Mouse (Mus musculus) heart, adult 2 months (tissue): ENCODE measurements at regions not wholly inside any gene's neighbourhood (a gene's known extent, or its start where the extent isn't known, plus 50 kb on each side); places are given as distances from the start of the nearest gene placed in this dataset.

Experiments
- DNase-seq, 2 experiments: peaks; one replicate each; pipeline ENCODE4 v3.0.0; 2021
- H3K27ac ChIP-seq: fragments of 200-600 bp; 2 replicates; pipeline ENCODE4 v1.8.1; 2022
- H3K27me3 ChIP-seq: fragments of 200-500 bp; 2 replicates; pipeline ENCODE4 v1.6.1; 2012; ENCODE audit warnings: mild to moderate bottlenecking, low read length, inconsistent platforms, mixed read lengths; ENCODE audit not compliant: control insufficient read depth, insufficient read depth
- H3K36me3 ChIP-seq: fragments of 200-500 bp; 2 replicates; pipeline ENCODE4 v1.6.1; 2012; ENCODE audit warnings: low read length, inconsistent platforms; ENCODE audit not compliant: control insufficient read depth, insufficient read depth
- H3K4me1 ChIP-seq: fragments of 200-500 bp; 2 replicates; pipeline ENCODE4 v1.6.1; 2011; ENCODE audit warnings: low read length; ENCODE audit not compliant: control insufficient read depth, insufficient read depth
- H3K4me3 ChIP-seq: fragments of 200-600 bp; 2 replicates; pipeline ENCODE4 v1.8.1; 2022
- H3K79me2 ChIP-seq: fragments of 200-500 bp; replicated peaks from 2 replicates; pipeline ENCODE4 v1.6.1; 2012; ENCODE audit warnings: mild to moderate bottlenecking, inconsistent platforms, low read length, moderate library complexity, mixed read lengths; ENCODE audit not compliant: control insufficient read depth, insufficient read depth
- H3K9ac ChIP-seq: fragments of 200-500 bp; 2 replicates; pipeline ENCODE4 v1.6.1; 2012; ENCODE audit warnings: low read depth, mild to moderate bottlenecking, control low read depth, inconsistent platforms, low read length, mixed read lengths
- CTCF ChIP-seq: fragments of 200-600 bp; IDR thresholded peaks from 2 replicates; pipeline ENCODE4 v1.8.1; 2022; ENCODE audit warnings: antibody characterized with exemption, mild to moderate bottlenecking, moderate library complexity
- EP300 ChIP-seq: fragments of 200-500 bp; IDR thresholded peaks from 2 replicates; pipeline ENCODE4 v1.6.1; 2011; ENCODE audit warnings: low read depth, low read length, control low read depth; ENCODE audit not compliant: insufficient read depth
- POLR2A ChIP-seq: fragments of 200-500 bp; IDR thresholded peaks from 2 replicates; pipeline ENCODE4 v1.6.1; 2011; ENCODE audit warnings: mild to moderate bottlenecking, low read depth, low read length, control low read depth; ENCODE audit not compliant: insufficient read depth
- WGBS: fragments of 180-500 bp; shearing (Covaris S2); methylation state at CpG from one replicate; pipeline ENCODE4 v1.1.7; 2018; 5-methylcytosine and 5-hydroxymethylcytosine counted together
- intact Hi-C: fragments of 180-260 bp; cut with DNase I; formaldehyde crosslinking; loops from one replicate; pipeline ENCODE4 v1.15.1; 2025

- Histone ChIP-seq H3K79me2 (no peaks in the 10 kb centered on the region), H3K4me3 (no peak overlapping the region), H3K27me3 (no peaks in the 10 kb centered on the region), H3K4me1 (no peaks in the 10 kb centered on the region), H3K36me3 (no peaks in the 10 kb centered on the region), H3K9ac (no peak overlapping the region), H3K27ac (no peak overlapping the region)
- DNase-seq, result no peak
- intact Hi-C loops, result no loop called here
- 89% methylated on average over 4 of the region's 4 CpGs for WGBS
- TF ChIP-seq CTCF (no peak), EP300 (no peak), POLR2A (no peak)
Measured at GRCm38 (mm10) chr16:23669651-23670050, 149.0 kb upstream of the Masp1 start.
